Comparison of ENCODE assay signal across 21 mouse cellular contexts in the genomic region with DNA sequence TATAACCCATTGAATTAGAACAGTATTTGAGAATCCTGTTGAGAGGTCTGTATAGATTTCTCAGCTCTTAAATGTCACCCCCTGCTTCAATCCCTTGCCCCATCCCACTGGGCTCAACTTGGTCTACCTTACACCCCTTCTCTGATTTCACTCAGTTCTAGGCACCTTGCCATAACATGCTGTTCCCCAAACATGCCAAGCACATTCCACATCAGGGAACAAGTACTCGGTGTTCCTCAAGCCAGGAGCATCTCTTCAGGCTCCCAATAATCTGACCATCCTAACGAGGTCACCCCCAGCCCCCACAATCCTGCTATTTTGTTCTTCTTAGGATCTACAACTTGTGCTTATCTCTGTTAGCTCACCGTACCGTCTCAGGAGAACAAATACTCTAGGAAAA.
"Had no signal": no experiment of that assay in that cellular context is flagged by ENCODE, and none has a peak within 500 bp of the region (broad histone marks: within the 10 kb centered on the region; RNA-seq: fewer than 3 reads in every experiment).

No protein-coding gene starts in this region.

- H3K9ac ChIP-seq: limb, embryonic 13.5 days; liver, embryonic 13.5 days; lung, embryonic 14.5 days; midbrain, embryonic 12.5 days; midbrain, embryonic 15.5 days; neural tube, embryonic 12.5 days; neural tube, embryonic 15.5 days; stomach, embryonic 15.5 days had no signal

- H3K4me3 ChIP-seq: limb, embryonic 10.5 days; limb, embryonic 13.5 days; liver, embryonic 13.5 days; midbrain, embryonic 12.5 days; midbrain, embryonic 15.5 days; neural tube, embryonic 12.5 days; neural tube, embryonic 15.5 days; stomach, embryonic 15.5 days had no signal

- H3K27me3 ChIP-seq: limb, embryonic 13.5 days; liver, embryonic 13.5 days; midbrain, embryonic 12.5 days; midbrain, embryonic 15.5 days; neural tube, embryonic 12.5 days; neural tube, embryonic 15.5 days; stomach, embryonic 15.5 days had no signal

- DNase-seq: kidney, adult 9 months; kidney, postnatal 14 days; kidney, postnatal 4 days; liver, embryonic 13.5 days; lung, embryonic 14.5 days; right cerebral cortex, adult 18-20 months; right cerebral cortex, postnatal 14 days; right cerebral cortex, postnatal 4 days; spleen, adult 18-20 months; thymus, adult 2 months; thymus, postnatal 14 days; thymus, postnatal 4 days had no signal

- H3K36me3 ChIP-seq: limb, embryonic 10.5 days; limb, embryonic 13.5 days; liver, embryonic 13.5 days; midbrain, embryonic 12.5 days; midbrain, embryonic 15.5 days; neural tube, embryonic 12.5 days; neural tube, embryonic 15.5 days; stomach, embryonic 15.5 days had no signal

- H3K4me2 ChIP-seq: limb, embryonic 13.5 days; liver, embryonic 13.5 days; lung, embryonic 14.5 days; midbrain, embryonic 12.5 days; midbrain, embryonic 15.5 days; neural tube, embryonic 12.5 days; neural tube, embryonic 15.5 days; stomach, embryonic 15.5 days had no signal

- H3K9me3 ChIP-seq: limb, embryonic 10.5 days; limb, embryonic 13.5 days; liver, embryonic 13.5 days; midbrain, embryonic 12.5 days; midbrain, embryonic 15.5 days; neural tube, embryonic 12.5 days; neural tube, embryonic 15.5 days; stomach, embryonic 15.5 days had no signal

- ATAC-seq: lung, postnatal 0 days; midbrain, embryonic 15.5 days had no signal

- H3K4me1 ChIP-seq: limb, embryonic 10.5 days; limb, embryonic 13.5 days; midbrain, embryonic 12.5 days; midbrain, embryonic 15.5 days; neural tube, embryonic 12.5 days; neural tube, embryonic 15.5 days; stomach, embryonic 15.5 days had no signal

- H3K27ac ChIP-seq: limb, embryonic 10.5 days; limb, embryonic 13.5 days; liver, embryonic 13.5 days; macrophage; midbrain, embryonic 12.5 days; midbrain, embryonic 15.5 days; neural tube, embryonic 12.5 days; neural tube, embryonic 15.5 days; stomach, embryonic 15.5 days had no signal
